Mouse (Mus musculus) small intestine, adult 2 months (tissue): ENCODE measurements around the gene Ncoa6. TPM values are rescaled to one million over a fixed set of nuclear protein-coding genes. Genes with fewer than 3 reads are reported as not detected.

Experiments
- H3K27ac ChIP-seq: fragments of 200-500 bp; 2 replicates; pipeline ENCODE4 v1.5.1; 2012; ENCODE audit warnings: low read depth, low read length, control low read depth, inconsistent platforms; ENCODE audit not compliant: insufficient read depth
- H3K27me3 ChIP-seq: fragments of 200-500 bp; 2 replicates; pipeline ENCODE4 v1.6.1; 2012; ENCODE audit warnings: mild to moderate bottlenecking, moderate library complexity, low read length, inconsistent platforms; ENCODE audit not compliant: control insufficient read depth, insufficient read depth
- H3K36me3 ChIP-seq: fragments of 200-500 bp; 2 replicates; pipeline ENCODE4 v1.6.1; 2012; ENCODE audit warnings: mild to moderate bottlenecking, low read length, control low read depth, inconsistent platforms; ENCODE audit not compliant: control insufficient read depth, insufficient read depth
- H3K4me1 ChIP-seq: fragments of 200-500 bp; 2 replicates; pipeline ENCODE4 v1.6.1; 2012; ENCODE audit warnings: low read length, inconsistent platforms, mixed read lengths; ENCODE audit not compliant: control insufficient read depth, insufficient read depth, insufficient read length
- H3K4me3 ChIP-seq: fragments of 200-500 bp; 2 replicates; pipeline ENCODE4 v1.5.1; 2012; ENCODE audit warnings: low read depth, mild to moderate bottlenecking, control low read depth, inconsistent platforms, low read length, moderate library complexity
- CTCF ChIP-seq: fragments of 200-500 bp; IDR thresholded peaks from 2 replicates; pipeline ENCODE4 v1.5.1; 2012; ENCODE audit warnings: low read depth, mild to moderate bottlenecking, control low read depth, inconsistent platforms, low read length, moderate library complexity, mixed read lengths; ENCODE audit not compliant: insufficient replicate concordance, insufficient read length; ENCODE audit errors: extremely low read depth
- POLR2A ChIP-seq: fragments of 200-500 bp; IDR thresholded peaks from 2 replicates; pipeline ENCODE4 v1.6.1; 2012; ENCODE audit warnings: low read depth, mild to moderate bottlenecking, control low read depth, inconsistent platforms, low read length, moderate library complexity
- WGBS: fragments of 180-500 bp; shearing (Covaris S2); methylation state at CpG from one replicate; pipeline ENCODE4 v1.1.7; 2018; 5-methylcytosine and 5-hydroxymethylcytosine counted together
- polyA plus RNA-seq: library from polyadenylated mRNA; depleted of rRNA; stranded (reverse); fragments of >200 nt; gene quantifications from 2 replicates; pipeline ENCODE4 v1.2.3, GENCODE M21; 2012

Gene Ncoa6
- polyA plus RNA-seq, 1 experiment = 57.0 TPM

DNA sequence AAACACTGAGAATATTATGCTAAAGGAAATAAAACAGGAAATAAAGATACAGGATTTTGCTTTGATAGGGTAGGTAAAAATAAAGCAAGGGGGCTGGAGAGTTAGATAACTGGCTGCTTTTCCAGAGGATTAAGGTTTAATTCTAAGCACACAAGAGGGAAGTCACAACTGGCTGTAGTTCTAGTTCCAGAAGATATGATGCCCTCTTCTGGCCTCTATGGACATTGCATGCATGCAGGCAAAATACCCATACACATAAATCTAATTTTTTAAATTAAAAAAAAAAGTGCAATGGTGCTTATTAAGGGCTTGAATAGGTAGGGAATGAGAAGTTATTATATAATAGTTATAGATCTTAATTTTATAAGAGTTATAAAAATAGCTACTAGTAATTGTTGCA lies 37.2 kb downstream of the Ncoa6 start:
- Histone ChIP-seq H3K27ac (no peak overlapping the region), H3K4me3 (no peak overlapping the region), H3K36me3 (peaks cover 28% of the 10 kb centered on the region), H3K4me1 (no peaks in the 10 kb centered on the region), H3K27me3 (no peaks in the 10 kb centered on the region)
- TF ChIP-seq CTCF (no peak), POLR2A (no peak)

DNA sequence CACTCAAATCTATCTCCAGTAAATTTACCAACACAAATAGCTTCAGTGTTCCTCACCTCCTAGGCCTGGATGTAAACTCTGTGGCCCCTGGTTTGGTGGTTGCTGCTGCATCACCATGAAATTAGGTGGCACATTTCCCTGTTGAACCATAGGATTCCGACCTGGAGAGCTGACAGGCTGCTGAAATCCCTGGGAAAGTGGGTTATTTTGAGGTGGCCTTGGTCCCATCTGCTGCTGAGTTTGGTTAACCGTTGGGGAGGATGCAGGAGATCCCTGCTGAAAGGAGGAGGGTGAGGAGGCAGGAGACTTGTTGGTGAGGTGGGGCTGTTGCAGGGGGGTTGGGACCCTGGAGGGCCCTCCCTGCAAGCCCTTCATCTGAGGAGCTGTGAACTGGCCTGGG lies 52.8 kb downstream of the Ncoa6 start:
- H3K4me1 ChIP-seq = no peaks in the 10 kb centered on the region
- H3K27ac ChIP-seq = no peak overlapping the region
- 85% methylated on average over 2 of the region's 2 CpGs for WGBS
- TF ChIP-seq CTCF (no peak), POLR2A (no peak)
- peaks cover 40% of the 10 kb centered on the region for H3K36me3 ChIP-seq
- H3K27me3 ChIP-seq = no peaks in the 10 kb centered on the region
- no peak overlapping the region for H3K4me3 ChIP-seq

DNA sequence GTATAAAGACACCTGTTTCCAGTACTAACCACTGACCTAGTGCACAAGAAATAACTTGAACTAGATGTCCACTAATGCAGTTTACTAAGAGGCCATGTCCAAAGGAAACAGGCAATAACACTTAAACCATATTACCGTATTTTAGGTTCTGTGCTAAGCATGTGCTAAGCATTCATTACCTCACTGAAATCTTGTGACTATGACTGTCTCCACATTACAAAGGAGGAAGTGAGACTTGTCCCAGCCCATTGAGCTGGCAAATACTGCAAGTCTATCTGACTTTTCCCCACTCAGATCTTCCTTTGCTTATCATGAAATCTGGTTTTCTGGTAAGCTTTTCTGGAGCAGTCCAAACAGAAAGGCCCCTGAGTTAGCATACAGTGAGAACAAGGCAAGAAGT lies 69.1 kb downstream of the Ncoa6 start:
- Histone ChIP-seq H3K36me3 (peaks cover 54% of the 10 kb centered on the region), H3K4me3 (no peak overlapping the region), H3K27me3 (no peaks in the 10 kb centered on the region), H3K4me1 (no peaks in the 10 kb centered on the region), H3K27ac (no peak overlapping the region)
- TF ChIP-seq CTCF = no peak
- no peak for TF ChIP-seq POLR2A
- WGBS = 85% methylated on average over 1 of the region's 1 CpGs

DNA sequence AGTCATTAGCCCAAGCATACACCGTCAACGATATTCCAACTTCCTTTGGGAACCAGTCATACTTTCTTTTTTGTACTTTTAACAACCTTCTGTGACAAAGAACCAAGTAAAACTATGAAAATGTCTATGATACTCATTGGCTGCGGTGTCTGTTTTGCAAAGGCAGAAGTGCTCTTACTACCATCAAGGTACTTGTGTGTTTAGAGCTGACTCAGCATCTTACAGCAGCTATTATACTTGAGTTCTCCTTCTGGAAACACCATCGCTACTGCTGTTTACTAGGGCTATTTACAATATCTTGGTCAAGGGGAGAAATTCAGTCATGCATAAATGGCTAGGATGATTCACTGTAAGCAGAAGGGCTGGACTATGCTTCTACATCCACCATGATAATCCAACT lies 71.8 kb downstream of the Ncoa6 start:
- no peak for TF ChIP-seq POLR2A
- Histone ChIP-seq H3K27ac (no peak overlapping the region), H3K4me3 (no peak overlapping the region), H3K27me3 (no peaks in the 10 kb centered on the region), H3K36me3 (peaks cover 53% of the 10 kb centered on the region), H3K4me1 (no peaks in the 10 kb centered on the region)
- 94% methylated on average over 4 of the region's 4 CpGs for WGBS

DNA sequence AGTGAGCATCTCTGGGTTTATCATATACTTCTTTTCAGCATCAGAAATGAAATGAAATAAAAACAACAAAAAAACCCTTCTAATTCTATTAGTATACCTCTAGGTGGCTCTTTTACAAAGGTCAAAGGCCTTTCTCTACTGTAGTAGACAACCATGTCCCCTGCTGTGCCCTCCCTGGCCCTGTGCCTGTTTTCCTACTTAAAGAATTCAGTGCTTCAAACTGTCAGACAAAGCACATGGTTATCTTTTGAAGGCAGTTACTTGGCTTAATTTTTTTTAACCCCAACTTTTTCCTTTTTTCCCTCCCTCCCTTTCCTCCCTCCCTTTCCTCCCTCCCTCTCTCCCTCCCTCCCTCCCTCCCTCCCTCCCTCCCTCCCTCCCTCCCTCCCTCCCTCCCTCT lies 73.4 kb downstream of the Ncoa6 start:
- H3K27me3 ChIP-seq = no peaks in the 10 kb centered on the region

DNA sequence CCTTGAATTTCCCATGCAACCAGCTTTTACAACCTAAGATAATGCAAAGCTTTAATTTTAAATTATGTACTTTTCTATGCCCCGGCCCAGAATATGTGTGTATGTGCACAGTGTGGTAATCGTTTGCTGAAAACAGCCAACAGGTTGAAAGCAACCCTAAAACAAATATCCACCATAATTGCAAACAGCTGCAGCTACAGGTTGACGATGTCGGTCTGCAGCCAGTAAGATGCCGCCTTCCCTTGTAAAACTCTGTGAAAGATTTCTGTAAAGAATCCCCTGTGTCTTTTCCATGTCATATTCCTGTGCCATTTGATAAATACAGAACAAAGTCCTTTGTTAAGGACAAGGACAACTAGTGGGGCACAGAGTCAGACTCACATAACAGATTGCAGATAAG lies 79.1 kb downstream of the Ncoa6 start:
- no peak overlapping the region for H3K4me3 ChIP-seq
- TF ChIP-seq CTCF (no peak), POLR2A (no peak)
- H3K27me3 ChIP-seq = no peaks in the 10 kb centered on the region
- no peak overlapping the region for H3K27ac ChIP-seq
- whole genome bisulfite sequencing = 75% methylated on average over 5 of the region's 5 CpGs
- no peaks in the 10 kb centered on the region for H3K4me1 ChIP-seq
- peaks cover 41% of the 10 kb centered on the region for H3K36me3 ChIP-seq

More for the DNA sequence above, 73.4 kb downstream of the Ncoa6 start:
- Histone ChIP-seq H3K27ac (no peak overlapping the region), H3K36me3 (peaks cover 46% of the 10 kb centered on the region), H3K4me1 (no peaks in the 10 kb centered on the region), H3K4me3 (no peak overlapping the region)
- TF ChIP-seq CTCF (no peak), POLR2A (no peak)

DNA sequence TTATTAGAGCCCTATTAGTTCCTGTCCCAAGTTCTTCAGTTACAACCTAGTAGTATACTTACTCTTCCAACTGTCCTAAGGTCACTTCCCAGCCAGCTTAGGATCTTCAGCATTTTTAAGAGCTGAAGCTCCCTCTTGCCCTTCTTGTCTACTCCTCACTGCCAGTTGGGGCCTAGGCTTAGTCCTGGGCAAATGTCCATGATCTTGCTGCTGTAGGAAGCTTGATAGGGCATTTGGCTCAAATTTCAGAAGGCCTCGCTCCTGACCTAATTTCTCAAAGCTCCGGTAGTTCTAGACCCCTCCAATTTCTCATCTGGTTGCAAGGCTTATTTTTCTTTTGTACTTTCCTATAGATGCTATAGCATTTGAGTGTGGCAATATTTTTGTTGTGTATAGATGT lies 85.1 kb downstream of the Ncoa6 start:
- TF ChIP-seq CTCF (no peak), POLR2A (no peak)

DNA sequence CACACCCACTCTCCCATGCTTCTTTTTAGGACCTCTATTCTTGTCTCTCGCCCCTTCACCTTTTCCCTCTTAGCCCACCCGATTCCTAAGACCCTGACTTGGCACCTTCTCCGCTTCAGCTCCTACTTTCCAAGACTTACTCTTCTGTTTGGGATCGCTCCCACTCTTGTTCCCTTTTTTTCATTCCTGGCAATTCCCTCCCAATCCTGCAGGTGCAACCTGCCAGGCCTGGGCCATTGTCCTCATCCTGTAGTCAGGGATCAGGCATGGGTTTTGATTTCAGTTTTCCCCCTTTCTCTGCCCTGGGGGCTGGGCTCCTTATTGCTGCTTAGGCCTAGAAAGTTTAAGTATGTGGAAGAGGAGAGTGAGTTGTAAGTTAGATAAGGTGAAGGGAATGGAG lies 86.6 kb downstream of the Ncoa6 start:
- 84% methylated on average over 4 of the region's 4 CpGs for WGBS
- Histone ChIP-seq H3K4me1 (peaks cover 4% of the 10 kb centered on the region; the same call in 1 of the 2 replicates), H3K4me3 (no peak overlapping the region), H3K27ac (no peak overlapping the region), H3K36me3 (peaks cover 36% of the 10 kb centered on the region), H3K27me3 (no peaks in the 10 kb centered on the region)
- TF ChIP-seq CTCF = no peak
- TF ChIP-seq POLR2A = no peak

More for the DNA sequence above, 85.1 kb downstream of the Ncoa6 start:
- 90% methylated on average over 2 of the region's 2 CpGs for WGBS
- no peaks in the 10 kb centered on the region for H3K27me3 ChIP-seq
- H3K4me3 ChIP-seq = no peak overlapping the region
- H3K36me3 ChIP-seq = peaks cover 37% of the 10 kb centered on the region
- no peaks in the 10 kb centered on the region; the same call in 1 of the 2 replicates for H3K4me1 ChIP-seq
- no peak overlapping the region for H3K27ac ChIP-seq
